Mouse (Mus musculus) gastrocnemius, postnatal 25 days (tissue): ENCODE results near the gene Aspm. TPM values are rescaled to one million over a fixed set of nuclear protein-coding genes. Genes with fewer than 3 reads are reported as not detected.

ENCODE experiments used
- DNase-seq: peaks from one replicate; pipeline ENCODE4 v3.0.0; 2022
- total RNA-seq, 2 experiments: library from RNA; stranded (reverse); gene quantifications; 1 replicate in 1 of 2; 2 replicates in 1 of 2; pipeline ENCODE4 v1.2.3; 2021

The Aspm gene
- total RNA-seq, 2 experiments from 2014 or later, result 0.41 to 0.51 TPM

DNA sequence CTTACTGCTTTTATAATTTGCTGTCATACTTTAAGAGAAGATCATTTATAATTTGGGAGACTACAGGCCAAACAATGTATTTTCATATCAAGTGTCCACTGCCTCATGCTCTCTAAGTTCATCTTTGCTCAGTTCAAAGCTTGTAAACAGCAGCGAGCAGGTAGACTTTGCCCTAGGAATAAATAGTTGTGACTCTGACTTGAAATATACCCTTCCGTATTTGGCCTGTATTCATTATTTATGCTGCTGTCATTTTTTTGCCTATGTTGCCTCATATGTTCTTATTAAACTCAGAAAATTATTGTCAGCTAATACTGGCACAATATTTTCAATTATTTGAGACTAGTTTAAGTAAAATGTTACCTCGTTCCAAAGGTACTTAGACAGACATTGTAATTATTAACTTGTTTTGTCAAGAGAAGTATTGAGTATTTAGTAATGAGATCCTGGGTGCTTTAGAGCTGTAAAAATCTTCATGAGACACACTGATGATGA lies 46.7 kb downstream of the Aspm start, which contains the start of gene F13b:
Gene F13b (plus strand): TSS at position 445 of the 495 bp plus-strand sequence.
- no peak for DNase-seq

DNA sequence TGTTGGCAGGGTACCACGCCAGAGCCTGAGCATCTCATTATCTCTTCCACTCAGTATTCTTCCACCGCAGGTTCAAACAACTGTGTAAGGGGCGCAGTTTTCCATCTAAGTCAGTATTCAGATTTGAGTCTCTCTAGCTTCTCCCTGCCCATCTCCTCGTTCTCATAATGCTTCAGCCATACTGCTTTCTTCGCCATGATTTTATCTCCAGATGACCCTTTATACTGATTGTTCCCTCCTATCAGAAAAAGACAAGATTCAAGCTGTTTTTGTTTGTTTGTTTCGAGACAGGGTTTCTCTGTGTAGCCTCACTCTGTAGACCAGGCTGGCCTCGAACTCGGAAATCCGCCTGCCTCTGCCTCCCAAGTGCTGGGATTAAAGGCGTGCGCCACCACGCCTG lies 60.0 kb downstream of the Aspm start:
- DNase-seq, result no peak

Other genes with a start within 250 kb of the Aspm start
- not detected for gene Crb1, start 77.7 kb upstream of the Aspm start, total RNA-seq
- 10 to 100 TPM; 15.2 to 16.9 TPM for gene Zbtb41, start 32.5 kb upstream of the Aspm start, total RNA-seq
- gene F13b, start 46.9 kb downstream of the Aspm start, total RNA-seq, result not detected
- not detected for gene Cfhr1, start 105.5 kb downstream of the Aspm start, total RNA-seq